ENCODE assay signal across 9 mouse cellular contexts in the genomic region with DNA sequence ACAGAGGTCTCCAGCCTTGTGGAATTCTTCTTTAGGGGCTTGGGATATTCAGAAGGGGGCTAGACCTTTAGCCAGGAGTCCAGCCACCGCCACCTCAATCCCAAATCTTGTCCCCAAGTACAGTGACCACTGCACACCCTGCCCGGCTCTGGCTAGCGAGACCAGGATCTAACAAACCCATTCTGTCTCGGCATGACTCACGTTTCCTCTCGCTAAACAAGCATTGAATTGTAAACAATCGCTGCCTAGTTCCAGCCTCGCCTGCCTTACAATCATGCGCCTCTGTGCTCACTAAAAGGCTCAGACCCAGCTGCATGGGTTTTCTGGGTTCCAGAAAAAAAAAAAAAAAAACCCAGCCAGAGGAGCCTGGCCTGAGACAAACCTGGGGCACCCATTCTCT. TPM values are rescaled to one million over a fixed set of nuclear protein-coding genes. Genes with fewer than 3 reads are reported as not detected.
A peak's percentile ranks its signal among the peaks of the same experiment; 100 is the strongest.
DNase-seq lines count a peak whose midpoint lies in the region; ATAC-seq and TF ChIP-seq lines count a peak whose summit lies in the region.
"Had no signal": no experiment of that assay in that cellular context is flagged by ENCODE, and none has a peak within 500 bp of the region (broad histone marks: within the 10 kb centered on the region; RNA-seq: fewer than 3 reads in every experiment).

No protein-coding gene starts in this region.

- 0 out of 2 replicates have a peak overlapping the region, but pooled peaks have one; percentile 37 for H3K27ac ChIP-seq in kidney, embryonic 14.5 days (ENCODE audit: low read depth, low read length)
- H3K27ac ChIP-seq in embryonic facial prominence, embryonic 14.5 days (replicated peaks; ENCODE audit: low read depth, low read length), result peak overlapping the region; percentile 58; the same call in 1 of the 2 replicates
- peak overlapping the region; percentile 92 for H3K27ac ChIP-seq in layer of hippocampus, adult 2 months
- peak overlapping the region; percentile 63 for H3K27ac ChIP-seq in midbrain, postnatal 0 days (ENCODE audit: low read depth, low read length)
- H3K27ac ChIP-seq: macrophage had no signal

- H3K36me3 ChIP-seq in kidney, embryonic 14.5 days (ENCODE audit: control insufficient read depth, insufficient read depth, low read length), result peaks cover 13% of the 10 kb centered on the region
- peaks cover 15% of the 10 kb centered on the region for H3K36me3 ChIP-seq in embryonic facial prominence, embryonic 14.5 days (ENCODE audit: control insufficient read depth, insufficient read depth, low read length)
- H3K36me3 ChIP-seq in midbrain, postnatal 0 days (ENCODE audit: insufficient read depth, low read length), result peaks cover 18% of the 10 kb centered on the region; the same call in 1 of the 2 replicates

- H3K27me3 ChIP-seq in kidney, embryonic 14.5 days (ENCODE audit: control insufficient read depth, insufficient read depth, low read length), result no peaks in the 10 kb centered on the region
- no peaks in the 10 kb centered on the region for H3K27me3 ChIP-seq in embryonic facial prominence, embryonic 14.5 days (replicated peaks; ENCODE audit: control insufficient read depth, insufficient read depth, low read length)
- no peaks in the 10 kb centered on the region for H3K27me3 ChIP-seq in midbrain, postnatal 0 days (ENCODE audit: insufficient read depth, low read length)

- no peak for ATAC-seq in kidney, embryonic 14.5 days (ENCODE audit: low FRiP score, low TSS enrichment)
- 0 out of 2 replicates have a peak, but pooled peaks have one; percentile 38 for ATAC-seq in embryonic facial prominence, embryonic 14.5 days (ENCODE audit: low read depth)
- no peak for ATAC-seq in midbrain, postnatal 0 days (ENCODE audit: low FRiP score)

- no peak overlapping the region for H3K4me3 ChIP-seq in kidney, embryonic 14.5 days (ENCODE audit: low read length)
- H3K4me3 ChIP-seq in embryonic facial prominence, embryonic 14.5 days (ENCODE audit: low read depth, low read length), result no peak overlapping the region
- no peak overlapping the region; the same call in 1 of the 2 replicates for H3K4me3 ChIP-seq in layer of hippocampus, adult 2 months
- no peak overlapping the region for H3K4me3 ChIP-seq in midbrain, postnatal 0 days (ENCODE audit: low read depth, low read length)

- WGBS in kidney, embryonic 14.5 days, result 52% methylated on average over 9 of the region's 9 CpGs
- 38% methylated on average over 9 of the region's 9 CpGs for WGBS in embryonic facial prominence, embryonic 14.5 days
- 55% methylated on average over 9 of the region's 9 CpGs for WGBS in midbrain, postnatal 0 days

- 0 out of 2 replicates have a peak overlapping the region, but pooled peaks have one; percentile 18 for H3K9ac ChIP-seq in kidney, embryonic 14.5 days (ENCODE audit: low read depth, low read length)
- H3K9ac ChIP-seq in embryonic facial prominence, embryonic 14.5 days (ENCODE audit: low read depth, low read length), result no peak overlapping the region
- no peak overlapping the region for H3K9ac ChIP-seq in midbrain, postnatal 0 days (replicated peaks; ENCODE audit: low read length, poor library complexity, severe bottlenecking)

- DNase-seq in kidney, adult 9 months, result no peak
- DNase-seq in embryonic facial prominence, embryonic 14.5 days (ENCODE audit: low spot score), result peak; percentile 61
- DNase-seq in layer of hippocampus, adult 2 months (ENCODE audit: low spot score in 2 of 2), result peak; percentile 41 to 67
- DNase-seq in midbrain, postnatal 0 days (ENCODE audit: low spot score), result peak; percentile 52
- no peak for DNase-seq in thymus, postnatal 14 days
- DNase-seq in adrenal gland, postnatal 10 days, result no peak
- no peak for DNase-seq in adrenal gland, postnatal 36 days

- no peak for TF ChIP-seq CTCF in layer of hippocampus, adult 2 months (conservative IDR thresholded peaks at IDR 0.05)
- no peak for TF ChIP-seq CTCF in midbrain, postnatal 0 days (IDR thresholded peaks at IDR 0.05)

- 0 out of 2 replicates have a peak, but pooled peaks cover 6% of the 10 kb centered on the region for H3K4me1 ChIP-seq in kidney, embryonic 14.5 days (ENCODE audit: control insufficient read depth, insufficient read depth, low read length)
- no peaks in the 10 kb centered on the region for H3K4me1 ChIP-seq in embryonic facial prominence, embryonic 14.5 days (ENCODE audit: control insufficient read depth, insufficient read depth, low read length)
- no peaks in the 10 kb centered on the region for H3K4me1 ChIP-seq in midbrain, postnatal 0 days (ENCODE audit: insufficient read depth, low read length)

- no peak overlapping the region for H3K4me2 ChIP-seq in kidney, embryonic 14.5 days (replicated peaks; ENCODE audit: low read depth, low read length)
- no peak overlapping the region for H3K4me2 ChIP-seq in embryonic facial prominence, embryonic 14.5 days (ENCODE audit: low read depth, low read length)
- no peak overlapping the region for H3K4me2 ChIP-seq in midbrain, postnatal 0 days (ENCODE audit: low read depth, low read length, poor library complexity, severe bottlenecking)

- no peaks in the 10 kb centered on the region for H3K9me3 ChIP-seq in kidney, embryonic 14.5 days (ENCODE audit: control insufficient read depth, low read length)
- H3K9me3 ChIP-seq in embryonic facial prominence, embryonic 14.5 days (ENCODE audit: control insufficient read depth, low read length), result no peaks in the 10 kb centered on the region
- H3K9me3 ChIP-seq in midbrain, postnatal 0 days (ENCODE audit: low read length), result no peaks in the 10 kb centered on the region

RNA-seq across cellular contexts. Expression of gene Arl2bp, which starts 12.2 kb away (rescaled TPM):
- polyA plus RNA-seq in kidney, embryonic 14.5 days (2014; fragmentation: Nextera tagmentation; extraction: Ambion mirVana), result 58.7 and 59.7 TPM in 2 replicates
- 54.5 and 59.0 TPM in 2 replicates for polyA plus RNA-seq in embryonic facial prominence, embryonic 14.5 days (2014; fragmentation: Nextera tagmentation; extraction: Ambion mirVana)
- 100 to 1,000 TPM; 145 to 147 TPM for total RNA-seq in layer of hippocampus, adult 2 months (2021)
- total RNA-seq in midbrain, postnatal 0 days (2014; rRNA removed), result 146 and 246 TPM in 2 replicates
- polyA plus RNA-seq in midbrain, postnatal 0 days (2015; fragmentation: Nextera tagmentation; extraction: Ambion mirVana), result 180 and 187 TPM in 2 replicates
- 10 to 100 TPM; 60.1 to 66.1 TPM for total RNA-seq in adrenal gland, postnatal 10 days (2021)
- total RNA-seq in adrenal gland, postnatal 36 days (2021), result 10 to 100 TPM; 71.0 to 73.8 TPM

RNA-seq across cellular contexts. Expression of gene Pllp, which starts 17.5 kb away (rescaled TPM):
- polyA plus RNA-seq in kidney, embryonic 14.5 days (2014; fragmentation: Nextera tagmentation; extraction: Ambion mirVana), result 13.5 and 19.3 TPM in 2 replicates
- 4.6 and 8.1 TPM in 2 replicates for polyA plus RNA-seq in embryonic facial prominence, embryonic 14.5 days (2014; fragmentation: Nextera tagmentation; extraction: Ambion mirVana)
- total RNA-seq in layer of hippocampus, adult 2 months (2021), result 10 to 100 TPM; 37.5 to 39.8 TPM
- total RNA-seq in midbrain, postnatal 0 days (2014; rRNA removed), result 8.4 and 9.8 TPM in 2 replicates
- 8.6 and 10.5 TPM in 2 replicates for polyA plus RNA-seq in midbrain, postnatal 0 days (2015; fragmentation: Nextera tagmentation; extraction: Ambion mirVana)
- 1 to 10 TPM; 2.0 to 3.9 TPM for total RNA-seq in adrenal gland, postnatal 10 days (2021)
- under 1 TPM; 0.82 to 0.99 TPM for total RNA-seq in adrenal gland, postnatal 36 days (2021)
- polyA plus RNA-seq: macrophage had no signal

Comparison
In these comparisons a context has a peak if more than half of its experiments do, and no peak if none do; other contexts are left out.
1. H3K27ac ChIP-seq: peak in every context shown above with its lines; median percentile 92 in layer of hippocampus, adult 2 months; 63 in midbrain, postnatal 0 days; 58 in embryonic facial prominence, embryonic 14.5 days; 37 in kidney, embryonic 14.5 days.
2. DNase-seq: peak in embryonic facial prominence, embryonic 14.5 days (single experiment), layer of hippocampus, adult 2 months (2 of 2) and midbrain, postnatal 0 days (single experiment); none in kidney, adult 9 months (single experiment), thymus, postnatal 14 days (single experiment), adrenal gland, postnatal 10 days (single experiment) and adrenal gland, postnatal 36 days (0 of 2).